Mouse (Mus musculus): Measurements from ENCODE around the gene Pex12.
A peak's percentile ranks its signal among the peaks of the same experiment; 100 is the strongest.
"Not testable (repeated sequence)": the region's sequence is repeated elsewhere in the genome, so short reads cannot be mapped to it uniquely, and the experiment has no call there.

Gene Pex12

GRCm38 (mm10) chr11:83302526-83303251 is at the start of gene Pex12:
Gene Pex12 (minus strand): TSS chr11:83302586.
- DNase-seq: peak; percentile 95 to 97

DNA sequence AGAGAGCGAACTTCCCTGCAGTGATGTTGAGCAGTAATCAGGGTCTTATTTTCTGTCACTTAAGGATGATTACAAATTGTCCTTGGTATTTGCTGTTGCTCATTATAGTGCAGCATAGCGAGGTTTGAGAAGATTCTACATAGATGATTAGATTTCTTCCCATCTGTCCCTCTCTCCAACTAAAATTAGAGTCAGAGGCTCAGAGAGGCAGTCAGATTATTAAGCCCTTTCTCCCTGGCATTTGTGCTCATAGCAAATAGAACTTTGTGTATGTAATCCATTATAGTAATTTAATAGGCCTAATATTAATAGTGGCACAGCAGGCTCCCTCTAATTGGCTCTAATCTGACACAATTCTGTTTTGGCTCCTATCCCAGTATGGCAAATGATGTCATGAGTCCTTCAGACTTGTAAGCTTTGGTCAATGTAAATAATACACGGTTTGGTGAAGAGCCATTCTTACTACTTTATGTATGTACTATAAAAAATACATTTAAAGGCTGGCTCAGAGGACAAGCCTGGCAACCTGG is 39.4 kb upstream of the Pex12 start:
- no peak for DNase-seq

DNA sequence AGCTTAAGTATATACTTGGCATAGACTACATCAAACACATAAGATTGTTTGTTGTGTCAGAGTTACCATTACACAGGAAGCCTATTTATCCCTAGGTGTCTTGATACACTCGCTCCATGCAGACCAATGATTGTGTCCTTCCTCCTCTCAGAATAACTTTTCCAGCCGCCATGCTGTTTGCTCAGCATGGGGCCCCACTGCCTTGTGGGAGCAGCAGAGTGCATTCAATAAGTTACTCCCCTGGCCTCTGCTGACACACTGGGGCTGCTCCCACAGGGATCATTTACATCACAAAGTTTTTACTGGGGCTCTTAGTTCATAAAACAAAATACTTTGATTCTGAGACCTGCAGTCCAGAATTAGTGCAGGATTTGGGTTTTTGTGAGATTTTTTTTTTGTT is 37.3 kb upstream of the Pex12 start:
- DNase-seq: no peak

- no peak for DNase-seq
These were observed 33.4 kb upstream of the Pex12 start for GRCm38 (mm10) chr11:83335826-83336225.

DNA sequence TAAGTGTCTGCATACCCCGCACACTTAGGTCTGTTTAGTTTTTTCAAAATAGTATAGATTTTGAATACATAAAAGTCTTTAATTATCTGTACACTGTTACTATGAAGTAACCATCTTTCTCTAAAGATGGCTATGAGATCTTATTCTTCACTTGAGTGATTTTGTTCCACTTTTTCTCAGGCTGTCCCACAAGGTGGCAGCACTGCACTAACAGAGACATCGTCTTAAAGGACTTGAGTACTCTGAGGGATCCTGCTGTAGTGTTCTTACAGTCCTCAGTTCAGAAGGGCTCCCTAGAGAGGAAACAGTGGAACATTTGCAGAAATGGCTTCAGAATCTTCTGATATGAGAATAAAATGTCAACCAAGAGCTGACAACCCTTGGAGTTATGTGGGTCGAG is 25.0 kb upstream of the Pex12 start:
- peak in 1 of 2 experiments; percentile 49 for DNase-seq

- DNase-seq: not testable (repeated sequence)
These were observed 24.3 kb upstream of the Pex12 start for GRCm38 (mm10) chr11:83326692-83327091.

DNA sequence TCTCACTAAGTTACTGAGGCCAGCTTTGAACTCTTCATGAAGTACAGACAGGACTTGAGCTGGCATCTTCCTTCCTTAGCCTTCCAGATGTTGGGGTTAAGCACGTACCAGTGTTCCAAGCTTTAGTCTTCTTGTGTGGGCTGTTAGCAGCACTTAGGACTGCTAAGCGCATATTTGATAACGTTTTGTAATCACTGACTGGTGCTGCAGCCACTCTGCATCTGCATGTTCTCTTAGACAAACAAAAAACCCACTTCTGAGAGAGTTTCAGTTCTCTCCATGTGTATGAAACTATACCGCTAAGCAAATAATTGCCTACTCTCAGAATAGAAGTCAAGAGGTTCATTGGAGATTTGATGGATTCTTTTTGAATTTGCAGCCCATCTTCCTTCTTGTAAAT is 16.7 kb upstream of the Pex12 start:
- DNase-seq: no peak

GRCm38 (mm10) chr11:83312471-83312870 is 10.1 kb upstream of the Pex12 start:
- no peak for DNase-seq

DNA sequence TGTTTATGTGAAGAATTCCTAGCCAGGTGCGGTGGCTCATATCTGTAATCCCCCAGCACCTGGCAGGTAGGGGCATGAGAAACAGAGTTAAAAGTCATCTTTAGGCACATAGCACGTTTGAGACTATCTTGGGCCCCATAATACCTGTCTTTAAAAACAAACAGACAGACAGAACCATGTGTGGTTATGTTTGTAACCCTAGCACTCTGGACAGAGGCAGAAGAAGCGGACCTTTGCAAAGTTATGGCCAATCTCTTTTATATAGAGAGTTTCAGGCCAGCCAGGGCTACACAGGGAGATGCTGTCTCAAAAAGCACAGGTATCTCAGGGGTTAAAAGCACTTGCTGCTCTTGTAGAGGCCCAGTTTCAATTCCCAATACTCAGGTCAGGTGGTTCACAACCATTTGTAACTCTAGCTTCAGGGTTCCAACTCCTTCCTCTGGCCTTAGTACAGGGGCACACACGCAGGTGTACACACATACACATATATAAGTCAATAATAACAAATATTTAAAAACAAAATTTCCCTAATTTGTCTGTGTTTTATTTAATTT is 4.4 kb upstream of the Pex12 start:
- DNase-seq: no peak

- no peak for DNase-seq
These were observed 2.1 kb upstream of the Pex12 start for GRCm38 (mm10) chr11:83304485-83304884.

DNA sequence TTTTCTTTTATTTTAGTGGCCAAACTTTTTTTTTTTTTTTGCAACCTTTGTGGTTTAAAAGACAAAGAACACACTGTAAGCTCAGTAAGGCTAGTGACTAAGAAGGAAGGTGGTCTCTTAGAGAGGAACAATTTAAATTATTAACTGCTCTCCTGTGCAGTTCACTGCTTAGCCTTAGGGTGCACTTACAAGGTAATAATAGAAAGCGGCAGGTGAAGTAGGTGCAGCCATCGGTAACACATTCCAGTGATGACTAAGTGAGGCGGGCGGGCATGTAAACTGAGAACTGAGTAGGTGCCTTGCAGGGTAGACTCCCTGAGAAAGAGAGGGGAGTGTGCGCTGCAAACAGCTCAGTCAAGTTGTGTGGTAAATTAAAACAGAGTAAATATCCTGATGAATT is 1.4 kb upstream of the Pex12 start:
- peak; percentile 18 to 31 for DNase-seq

DNA sequence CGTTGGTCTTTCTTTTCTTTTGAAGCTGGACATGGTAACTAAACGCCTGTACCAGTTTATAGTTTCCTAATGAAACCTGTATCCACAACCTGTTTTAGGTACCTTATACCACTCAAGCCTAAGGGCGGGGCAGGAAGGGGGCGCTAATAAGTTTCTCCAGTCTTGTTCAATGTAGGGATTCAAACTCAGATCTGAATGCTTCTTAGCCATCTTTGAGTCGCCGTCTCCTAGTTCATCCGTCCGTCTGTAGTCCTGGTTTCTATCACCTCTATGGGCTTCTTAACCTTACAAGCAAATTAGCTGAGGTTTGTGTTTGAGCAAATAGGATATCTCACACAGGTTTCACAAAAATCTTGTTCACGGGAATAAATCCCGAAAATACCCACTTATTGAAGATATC is 262 bp downstream of the Pex12 start:
- DNase-seq: no peak

GRCm38 (mm10) chr11:83301431-83301831 is 955 bp downstream of the Pex12 start:
- DNase-seq: no peak

DNA sequence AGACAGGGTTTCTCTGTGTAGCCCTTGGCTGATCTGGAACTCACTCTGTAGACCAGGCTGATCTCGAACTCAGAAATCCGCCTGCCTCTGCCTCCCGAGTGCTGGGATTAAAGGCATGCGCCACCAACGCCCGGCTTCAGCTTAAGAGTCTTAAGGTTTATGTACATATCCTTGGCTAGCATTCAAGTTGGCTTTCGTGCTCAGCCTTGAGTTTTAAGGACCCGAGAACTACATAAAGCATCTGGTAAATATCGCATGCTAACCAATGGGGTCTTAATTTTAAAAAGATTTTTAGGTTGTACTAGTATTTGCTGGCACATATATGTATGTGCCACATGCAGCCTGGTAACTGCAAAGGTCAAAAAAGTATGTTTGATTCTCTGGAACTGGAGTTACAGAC is 2.7 kb downstream of the Pex12 start:
- DNase-seq: no peak

- DNase-seq: peak; percentile 94 to 96
These were observed 3.9 kb downstream of the Pex12 start, which contains the start of gene Ap2b1 for GRCm38 (mm10) chr11:83298225-83299195. Gene Ap2b1 (plus strand): TSS chr11:83299024.

GRCm38 (mm10) chr11:83297816-83298215 is 4.6 kb downstream of the Pex12 start:
- no peak for DNase-seq

DNA sequence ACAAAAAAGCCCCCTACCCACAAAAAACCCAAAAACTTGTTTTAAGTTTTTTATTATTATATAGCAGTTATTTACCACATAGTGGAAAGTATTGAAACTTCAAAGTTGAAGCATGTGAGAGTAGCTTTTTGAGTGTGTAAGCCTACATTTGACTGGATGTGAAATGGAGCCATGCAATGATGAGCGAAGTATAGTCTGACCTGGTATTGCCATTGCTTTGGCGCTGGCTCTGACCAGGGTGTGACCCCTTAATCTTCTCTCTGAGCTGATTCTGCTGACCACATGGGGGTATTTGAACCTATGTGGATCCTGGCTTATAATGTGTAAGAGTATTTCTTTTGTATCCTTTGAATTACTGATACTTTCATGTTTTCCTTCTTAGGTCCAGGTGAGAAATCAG is 8.3 kb downstream of the Pex12 start:
- no peak for DNase-seq

- DNase-seq: no peak
These were observed 9.2 kb downstream of the Pex12 start for GRCm38 (mm10) chr11:83293182-83293581.

GRCm38 (mm10) chr11:83292251-83292587 is 10.2 kb downstream of the Pex12 start:
- no peak for DNase-seq

DNA sequence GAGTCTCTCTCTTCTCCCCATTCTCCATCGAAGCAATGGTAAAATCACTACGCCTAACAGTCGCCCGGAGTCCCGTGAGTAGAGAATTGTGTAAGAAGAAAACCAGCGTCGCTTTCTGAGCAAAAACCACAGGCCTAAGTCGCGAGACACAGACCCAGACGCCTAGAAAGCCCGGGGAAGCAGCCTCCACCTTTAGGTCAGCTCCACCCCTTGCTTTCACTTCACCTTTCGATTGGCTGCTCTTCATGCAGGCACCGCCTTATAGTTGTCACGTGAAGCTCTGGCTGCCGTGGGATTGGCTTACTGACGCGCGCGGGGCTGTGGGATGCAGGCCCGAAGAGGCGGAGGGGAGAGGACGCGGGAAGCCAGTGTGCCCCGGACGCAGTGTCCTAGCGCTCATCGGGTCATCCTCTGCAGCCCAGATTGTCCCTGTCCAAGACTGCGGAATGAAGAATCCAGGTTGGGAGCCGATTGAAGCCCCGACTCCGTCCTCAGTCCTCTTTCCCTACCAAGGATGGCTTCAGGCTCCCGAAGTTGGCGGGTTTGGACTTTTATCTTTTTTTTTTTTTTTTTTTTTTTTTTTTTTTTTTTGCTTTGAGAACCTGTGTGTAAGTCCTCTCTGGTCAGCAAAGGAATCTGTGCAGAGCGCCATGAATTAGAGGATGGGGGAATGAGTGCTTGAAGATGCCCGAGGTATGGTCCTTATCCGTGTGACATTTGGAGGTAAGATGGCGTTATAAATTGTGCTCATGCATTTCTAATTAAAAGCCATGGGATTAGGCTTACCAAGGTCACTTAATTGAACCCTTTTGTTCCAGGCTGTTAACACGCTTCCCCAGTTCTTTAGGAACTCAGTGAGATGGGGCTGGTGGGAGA is 10.8 kb downstream of the Pex12 start:
- DNase-seq: peak; percentile 96 to 97

- no peak for DNase-seq
These were observed 12.8 kb downstream of the Pex12 start for GRCm38 (mm10) chr11:83289633-83290032.

GRCm38 (mm10) chr11:83289036-83289435 is 13.3 kb downstream of the Pex12 start:
- DNase-seq: no peak

Data from lung, postnatal 4 days (tissue).